Mouse (Mus musculus) heart, postnatal 36 days (tissue): Measurements from ENCODE around the gene Wdr95. TPM values are rescaled to one million over a fixed set of nuclear protein-coding genes. Genes with fewer than 3 reads are reported as not detected.
"Not testable (repeated sequence)": the region's sequence is repeated elsewhere in the genome, so short reads cannot be mapped to it uniquely, and the experiment has no call there.

Source experiments
- DNase-seq, 2 experiments: peaks; one replicate each; pipeline ENCODE4 v3.0.0; 2021 to 2022
- intact Hi-C: fragments of 180-260 bp; cut with DNase I; formaldehyde crosslinking; loops from one replicate; pipeline ENCODE4 v1.15.1; 2025
- total RNA-seq, 2 experiments: library from RNA; stranded (reverse); gene quantifications; 2 replicates each; pipeline ENCODE4 v1.2.3; 2021

Wdr95 gene
- total RNA-seq, 2 experiments from 2014 or later, result not detected

- intact Hi-C loops, result no loop called here
- DNase-seq, result peak; percentile 34 to 38
Observed at GRCm38 (mm10) chr5:149514087-149514671, 14.3 kb upstream of the Wdr95 start.

- no peak for DNase-seq
- intact Hi-C loops, result no loop called here
Observed at GRCm38 (mm10) chr5:149514890-149515289, 13.6 kb upstream of the Wdr95 start.

GRCm38 (mm10) chr5:149517116-149517515, 11.4 kb upstream of the Wdr95 start:
- DNase-seq, result no peak
- intact Hi-C loops, result no loop called here

- DNase-seq, result no peak
- intact Hi-C loops, result loop anchor here (5.0 to 10.0 kb wide), 4 partner anchors 39 to 706 kb away; no protein-coding TSS in a partner anchor
Observed at GRCm38 (mm10) chr5:149520806-149521205, 7.7 kb upstream of the Wdr95 start.

- no peak for DNase-seq
- intact Hi-C loops, result loop anchor here (1.0 to 10.0 kb wide), 5 partner anchors 42 to 709 kb away; no protein-coding TSS in a partner anchor
Observed at GRCm38 (mm10) chr5:149523856-149524241, 4.6 kb upstream of the Wdr95 start.

- intact Hi-C loops, result loop anchor here (1.0 to 10.0 kb wide), 5 partner anchors 42 to 710 kb away; no protein-coding TSS in a partner anchor
- peak; percentile 77 to 82 for DNase-seq
Observed at GRCm38 (mm10) chr5:149524242-149524858, 4.1 kb upstream of the Wdr95 start.

- intact Hi-C loops, result loop anchor here (5.0 to 10.0 kb wide), 4 partner anchors 107 to 710 kb away; no protein-coding TSS in a partner anchor
- DNase-seq, result no peak
Observed at GRCm38 (mm10) chr5:149525055-149525785, 3.3 kb upstream of the Wdr95 start.

- peak; percentile 32 to 35 for DNase-seq
- intact Hi-C loops, result loop anchor here (5.0 to 10.0 kb wide), 4 partner anchors 106 to 712 kb away; no protein-coding TSS in a partner anchor
Observed at GRCm38 (mm10) chr5:149526467-149526951, 2.0 kb upstream of the Wdr95 start.

- not testable (repeated sequence) for DNase-seq
- intact Hi-C loops, result loop anchor here (5.0 to 10.0 kb wide), 4 partner anchors 105 to 712 kb away; no protein-coding TSS in a partner anchor
Observed at GRCm38 (mm10) chr5:149527292-149527691, 1.2 kb upstream of the Wdr95 start.

GRCm38 (mm10) chr5:149533847-149534246, 5.4 kb downstream of the Wdr95 start:
- intact Hi-C loops, result no loop called here
- no peak for DNase-seq

- intact Hi-C loops, result no loop called here
- no peak for DNase-seq
Observed at GRCm38 (mm10) chr5:149536005-149536404, 7.5 kb downstream of the Wdr95 start.

- intact Hi-C loops, result no loop called here
Observed at GRCm38 (mm10) chr5:149537796-149538511, 9.5 kb downstream of the Wdr95 start.

GRCm38 (mm10) chr5:149538531-149538930, 10.1 kb downstream of the Wdr95 start:
- intact Hi-C loops, result no loop called here

More at GRCm38 (mm10) chr5:149537796-149538511, 9.5 kb downstream of the Wdr95 start:
- no peak for DNase-seq

GRCm38 (mm10) chr5:149539051-149539450, 10.6 kb downstream of the Wdr95 start:
- intact Hi-C loops, result no loop called here
- no peak for DNase-seq

More at GRCm38 (mm10) chr5:149538531-149538930, 10.1 kb downstream of the Wdr95 start:
- DNase-seq, result no peak

GRCm38 (mm10) chr5:149551179-149551578, 22.7 kb downstream of the Wdr95 start:
- intact Hi-C loops, result no loop called here
- DNase-seq, result no peak

- intact Hi-C loops, result no loop called here
- DNase-seq, result no peak
Observed at GRCm38 (mm10) chr5:149552742-149553141, 24.3 kb downstream of the Wdr95 start.

- intact Hi-C loops, result no loop called here
- no peak for DNase-seq
Observed at GRCm38 (mm10) chr5:149553373-149553772, 24.9 kb downstream of the Wdr95 start.

GRCm38 (mm10) chr5:149554397-149554796, 25.9 kb downstream of the Wdr95 start:
- DNase-seq, result no peak
- intact Hi-C loops, result no loop called here

- no peak for DNase-seq
- intact Hi-C loops, result no loop called here
Observed at GRCm38 (mm10) chr5:149560903-149561588, 32.6 kb downstream of the Wdr95 start.

- no peak for DNase-seq
- intact Hi-C loops, result no loop called here
Observed at GRCm38 (mm10) chr5:149566026-149566425, 37.5 kb downstream of the Wdr95 start.
